Mouse (Mus musculus): ENCODE results near the gene Krtap6-2.

DNA sequence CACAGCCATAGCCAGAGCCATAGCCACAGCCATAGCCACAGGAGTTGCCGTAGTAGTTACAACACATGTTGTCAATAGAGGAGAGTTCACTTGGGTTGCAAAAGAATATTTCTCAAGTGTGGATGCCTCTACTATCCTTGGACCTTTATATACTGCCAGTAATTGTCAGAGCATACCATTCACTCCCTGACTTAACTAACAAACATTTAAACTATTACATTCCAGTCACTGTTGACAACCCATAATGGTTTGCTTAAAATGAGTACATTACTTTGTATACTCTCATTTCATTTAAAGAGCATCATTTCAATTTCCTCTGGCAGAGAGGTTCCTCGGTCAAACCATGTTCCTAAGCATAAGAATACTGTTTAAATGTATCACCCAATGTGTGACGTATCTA lies at the start of gene Krtap6-2:
- TF ChIP-seq CTCF (conservative IDR thresholded peaks at IDR 0.05; ENCODE audit: insufficient read depth, insufficient read length, low read depth, low read length) = no peak
- no peak for TF ChIP-seq POLR2A (IDR thresholded peaks at IDR 0.05; ENCODE audit: low read depth, low read length)

All from kidney, adult 2 months (tissue).